Mouse (Mus musculus) G1E (cell line): ENCODE results near the gene Ublcp1. TPM values are rescaled to one million over a fixed set of nuclear protein-coding genes. Genes with fewer than 3 reads are reported as not detected.

Experiments used
- ATAC-seq: 2 replicates; pipeline ENCODE4 v1.8.0; 2016; ENCODE audit warnings: mild to moderate bottlenecking; ENCODE audit not compliant: insufficient number of reproducible peaks, poor library complexity, low FRiP score, severe bottlenecking; ENCODE audit errors: extremely low read depth
- DNase-seq: peaks from one replicate; pipeline ENCODE4 v3.0.0; 2012; ENCODE audit warnings: low spot score
- H3K27me3 ChIP-seq: 2 replicates; pipeline ENCODE4 v1.6.1; 2012; ENCODE audit warnings: mild to moderate bottlenecking, low read length, inconsistent platforms; ENCODE audit not compliant: insufficient read depth
- H3K36me3 ChIP-seq: replicated peaks from 2 replicates; pipeline ENCODE3; 2012; ENCODE audit warnings: mild to moderate bottlenecking, inconsistent platforms
- H3K4me1 ChIP-seq: 2 replicates; pipeline ENCODE4 v1.6.1; 2012; ENCODE audit warnings: low read depth, low read length, inconsistent platforms, mixed read lengths; ENCODE audit not compliant: insufficient read depth
- H3K4me3 ChIP-seq: 2 replicates; pipeline ENCODE4 v1.5.1; 2012; ENCODE audit warnings: low read depth, mild to moderate bottlenecking, inconsistent platforms, low read length, moderate library complexity, mixed read lengths
- H3K9me3 ChIP-seq: replicated peaks from 2 replicates; pipeline ENCODE4 v1.6.1; 2012; ENCODE audit warnings: inconsistent platforms
- CTCF ChIP-seq: IDR thresholded peaks from 2 replicates; pipeline ENCODE4 v1.5.1; 2012; ENCODE audit warnings: low read depth, low read length, inconsistent platforms, mixed read lengths
- GATA1 ChIP-seq: IDR thresholded peaks from 2 replicates; pipeline ENCODE4 v1.6.1; 2012; ENCODE audit warnings: borderline replicate concordance, low read length, inconsistent platforms, mixed read lengths
- GATA2 ChIP-seq: IDR thresholded peaks from 2 replicates; pipeline ENCODE4 v1.6.1; 2012; ENCODE audit warnings: low read depth, low read length, inconsistent platforms, borderline replicate concordance
- POLR2AphosphoS5 ChIP-seq: IDR thresholded peaks from 2 replicates; pipeline ENCODE4 v1.6.1; 2012; ENCODE audit warnings: low read depth, low read length, inconsistent platforms; ENCODE audit not compliant: insufficient replicate concordance
- TAL1 ChIP-seq: conservative IDR thresholded peaks from 2 replicates; pipeline ENCODE4 v1.6.1; 2012; ENCODE audit warnings: low read depth, low read length, inconsistent platforms, mixed read lengths
- polyA plus RNA-seq: library from polyadenylated mRNA; stranded (reverse); fragments of >175 nt; gene quantifications from 2 replicates; pipeline ENCODE4 v1.2.3, GENCODE M21; 2012
- total RNA-seq, 2 experiments: library from RNA; stranded (forward) in 1 of 2; stranded (reverse) in 1 of 2; fragments of 200-1000 nt in 1 of 2; fragments of >200 nt in 1 of 2; fragmentation: Nextera tagmentation in 1 of 2; gene quantifications; 2 replicates each; pipeline ENCODE4 v1.2.3; 2014 to 2017

Gene Ublcp1
- total and polyA plus RNA-seq, 3 experiments: 2.8 to 53.4 (median 50.9) TPM

GRCm38 (mm10) chr11:44496217-44496616, 25.9 kb upstream of the Ublcp1 start:
- H3K9me3 ChIP-seq: no peaks in the 10 kb centered on the region
- no peaks in the 10 kb centered on the region for H3K36me3 ChIP-seq
- DNase-seq: no peak
- H3K27me3 ChIP-seq: no peaks in the 10 kb centered on the region; the same call in 1 of the 2 replicates
- ATAC-seq: no peak
- no peak overlapping the region for H3K4me3 ChIP-seq
- TF ChIP-seq CTCF (no peak), TAL1 (no peak), GATA1 (no peak), GATA2 (no peak), POLR2AphosphoS5 (no peak)
- H3K4me1 ChIP-seq: peaks cover 6% of the 10 kb centered on the region; the same call in 1 of the 2 replicates

- DNase-seq: no peak
- Histone ChIP-seq H3K27me3 (no peaks in the 10 kb centered on the region), H3K4me1 (peaks cover 6% of the 10 kb centered on the region; the same call in 1 of the 2 replicates), H3K36me3 (no peaks in the 10 kb centered on the region), H3K4me3 (no peak overlapping the region), H3K9me3 (no peaks in the 10 kb centered on the region)
- TF ChIP-seq CTCF (no peak), GATA2 (no peak), POLR2AphosphoS5 (no peak), TAL1 (no peak)
- no peak for ATAC-seq
Observed at GRCm38 (mm10) chr11:44494643-44495323, 24.5 kb upstream of the Ublcp1 start.

GRCm38 (mm10) chr11:44489117-44489516, 18.8 kb upstream of the Ublcp1 start:
- no peak for ATAC-seq
- no peak for DNase-seq
- no peak overlapping the region for H3K4me3 ChIP-seq
- peaks cover 7% of the 10 kb centered on the region for H3K4me1 ChIP-seq
- H3K27me3 ChIP-seq: no peaks in the 10 kb centered on the region
- H3K9me3 ChIP-seq: no peaks in the 10 kb centered on the region
- H3K36me3 ChIP-seq: no peaks in the 10 kb centered on the region
- no peak for TF ChIP-seq GATA2
- TF ChIP-seq CTCF: no peak
- no peak for TF ChIP-seq GATA1
- TF ChIP-seq TAL1: no peak
- TF ChIP-seq POLR2AphosphoS5: no peak

- DNase-seq (no peak), ATAC-seq (no peak)
- H3K4me1 ChIP-seq: peaks cover 7% of the 10 kb centered on the region
- H3K4me3 ChIP-seq: no peak overlapping the region
- no peaks in the 10 kb centered on the region for H3K27me3 ChIP-seq
- no peaks in the 10 kb centered on the region for H3K36me3 ChIP-seq
- H3K9me3 ChIP-seq: no peaks in the 10 kb centered on the region
- TF ChIP-seq TAL1 (no peak), CTCF (no peak), GATA2 (no peak), POLR2AphosphoS5 (no peak), GATA1 (no peak)
Observed at GRCm38 (mm10) chr11:44485089-44485736, 14.9 kb upstream of the Ublcp1 start.

GRCm38 (mm10) chr11:44480246-44480645, 9.9 kb upstream of the Ublcp1 start:
- H3K36me3 ChIP-seq: peaks cover under 1% of the 10 kb centered on the region
- H3K27me3 ChIP-seq: no peaks in the 10 kb centered on the region
- no peak for TF ChIP-seq GATA2
- no peak for TF ChIP-seq POLR2AphosphoS5
- TF ChIP-seq CTCF: no peak
- no peak for TF ChIP-seq GATA1
- no peak for TF ChIP-seq TAL1
- no peak for DNase-seq
- peaks cover 3% of the 10 kb centered on the region; the same call in 1 of the 2 replicates for H3K4me1 ChIP-seq
- no peak for ATAC-seq
- no peaks in the 10 kb centered on the region for H3K9me3 ChIP-seq
- H3K4me3 ChIP-seq: no peak overlapping the region

- peaks cover 2% of the 10 kb centered on the region for H3K36me3 ChIP-seq
- no peak for DNase-seq
- peaks cover 3% of the 10 kb centered on the region; the same call in 1 of the 2 replicates for H3K4me1 ChIP-seq
- no peak overlapping the region for H3K4me3 ChIP-seq
- no peaks in the 10 kb centered on the region for H3K9me3 ChIP-seq
- no peaks in the 10 kb centered on the region for H3K27me3 ChIP-seq
- TF ChIP-seq POLR2AphosphoS5 (no peak), GATA2 (no peak), GATA1 (no peak), CTCF (no peak), TAL1 (no peak)
- no peak for ATAC-seq
Observed at GRCm38 (mm10) chr11:44478382-44478781, 8.1 kb upstream of the Ublcp1 start.
